Mouse (Mus musculus) liver, adult 2 months (tissue): ENCODE measurements around the gene Faf1. TPM values are rescaled to one million over a fixed set of nuclear protein-coding genes. Genes with fewer than 3 reads are reported as not detected.

ENCODE experiments used
- DNase-seq: peaks from one replicate; pipeline ENCODE4 v3.0.0-alpha.2; 2011; ENCODE audit warnings: low read depth, low spot score; ENCODE audit errors: extremely low read depth
- H3K27ac ChIP-seq: fragments of 200-500 bp; replicated peaks from 2 replicates; pipeline ENCODE4 v1.5.1; 2012; ENCODE audit warnings: low read depth, mild to moderate bottlenecking, control low read depth, inconsistent platforms, low read length; ENCODE audit not compliant: insufficient read depth
- H3K27me3 ChIP-seq: fragments of 200-500 bp; 2 replicates; pipeline ENCODE4 v1.6.1; 2012; ENCODE audit warnings: mild to moderate bottlenecking, moderate library complexity, low read length, inconsistent platforms; ENCODE audit not compliant: control insufficient read depth, insufficient read depth
- H3K36me3 ChIP-seq: fragments of 200-500 bp; 2 replicates; pipeline ENCODE4 v1.6.1; 2012; ENCODE audit warnings: low read length, inconsistent platforms; ENCODE audit not compliant: control insufficient read depth, insufficient read depth
- H3K4me1 ChIP-seq: fragments of 200-500 bp; 2 replicates; pipeline ENCODE4 v1.6.1; 2011; ENCODE audit warnings: low read length; ENCODE audit not compliant: control insufficient read depth, insufficient read depth
- H3K4me3 ChIP-seq: fragments of 200-500 bp; 2 replicates; pipeline ENCODE4 v1.5.1; 2011; ENCODE audit warnings: low read depth, mild to moderate bottlenecking, control low read depth, low read length, moderate library complexity; ENCODE audit not compliant: insufficient read depth
- H3K79me2 ChIP-seq: fragments of 200-500 bp; 2 replicates; pipeline ENCODE4 v1.6.1; 2012; ENCODE audit warnings: inconsistent platforms, mild to moderate bottlenecking, low read length, moderate library complexity; ENCODE audit not compliant: control insufficient read depth, insufficient read depth
- H3K9ac ChIP-seq: fragments of 200-500 bp; 2 replicates; pipeline ENCODE4 v1.6.1; 2012; ENCODE audit warnings: low read depth, mild to moderate bottlenecking, control low read depth, inconsistent platforms, low read length
- CTCF ChIP-seq: fragments of 200-500 bp; IDR thresholded peaks from 2 replicates; pipeline ENCODE4 v1.5.1; 2011; ENCODE audit warnings: low read depth, low read length, control low read depth
- POLR2A ChIP-seq: fragments of 200-500 bp; IDR thresholded peaks from 2 replicates; pipeline ENCODE4 v1.6.1; 2011; ENCODE audit warnings: low read length, control low read depth; ENCODE audit not compliant: insufficient read depth; ENCODE audit errors: extremely low read depth
- WGBS: fragments of 180-500 bp; shearing (Covaris S2); methylation state at CpG from one replicate; pipeline ENCODE4 v1.1.7; 2018; 5-methylcytosine and 5-hydroxymethylcytosine counted together
- polyA plus RNA-seq: library from polyadenylated mRNA; depleted of rRNA; stranded (reverse); fragments of >200 nt; gene quantifications from 2 replicates; pipeline ENCODE4 v1.2.3, GENCODE M21; 2012; rRNA removed
- total RNA-seq: library from RNA; depleted of rRNA; stranded (reverse); fragments of >200 nt; gene quantifications from 2 replicates; pipeline ENCODE4 v1.2.3, GENCODE M21; 2014; rRNA removed

The Faf1 gene
- total RNA-seq = 21.6 and 21.7 TPM in 2 replicates
- polyA plus RNA-seq = 4.7 and 4.8 TPM in 2 replicates

DNA sequence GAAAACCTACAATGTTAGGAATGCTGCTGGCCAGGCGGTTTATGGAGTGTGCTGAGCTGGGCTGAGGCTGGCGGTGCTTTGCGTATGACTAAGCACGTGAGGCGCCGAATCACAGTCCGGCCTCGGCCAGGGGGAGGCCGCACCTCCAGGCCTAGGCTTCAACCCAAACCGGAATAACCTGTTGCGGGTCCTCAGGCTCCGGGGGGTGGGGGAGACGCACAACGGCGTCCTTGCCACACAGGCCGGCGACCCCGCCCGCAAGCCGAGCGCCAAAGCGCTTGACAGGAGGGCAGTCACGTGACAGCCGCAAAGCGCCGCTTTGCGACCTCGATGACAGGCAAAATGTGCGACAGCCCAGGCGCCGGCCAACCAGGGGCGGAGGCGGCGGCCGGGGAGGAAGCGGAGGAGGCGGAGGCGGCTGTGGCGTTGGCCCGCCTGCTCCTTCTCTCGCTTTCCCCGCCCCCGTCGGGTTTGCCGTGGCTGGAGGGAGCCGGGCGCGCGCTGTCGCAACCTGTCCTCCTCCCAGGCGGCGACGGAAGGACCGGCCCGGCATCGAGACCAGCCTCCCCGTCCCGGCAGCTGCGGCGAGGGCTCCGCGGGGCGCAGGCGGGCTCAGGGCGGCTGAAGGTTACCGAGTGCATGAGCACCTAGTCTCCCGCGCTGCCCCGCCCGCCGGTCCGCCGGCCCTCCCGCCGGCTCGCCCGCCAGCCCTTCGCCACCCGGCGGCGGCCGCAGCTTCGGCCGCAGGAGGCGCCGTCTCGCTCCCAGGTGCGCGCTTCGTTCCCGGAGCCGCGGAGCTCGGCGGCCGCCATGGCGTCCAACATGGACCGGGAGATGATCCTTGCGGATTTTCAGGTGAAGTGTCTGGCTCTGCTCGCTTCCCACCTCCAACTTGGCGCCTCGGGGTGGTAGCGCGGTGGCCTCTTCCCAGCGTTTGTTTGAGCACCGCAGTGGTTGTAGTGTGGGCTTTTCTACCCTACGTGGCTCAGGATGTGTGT is at the start of gene Faf1:
Faf1 (plus strand) TSS at position 371 of the 998 bp plus-strand sequence.
- Histone ChIP-seq H3K27me3 (no peaks in the 10 kb centered on the region), H3K4me1 (peaks cover 4% of the 10 kb centered on the region; the same call in 1 of the 2 replicates), H3K9ac (peak within 1 kb of the TSS; percentile 82), H3K36me3 (no peaks in the 10 kb centered on the region), H3K79me2 (peaks cover 5% of the 10 kb centered on the region; the same call in 1 of the 2 replicates), H3K4me3 (peak within 1 kb of the TSS; percentile 85), H3K27ac (peak within 1 kb of the TSS; percentile 79)
- under 1% methylated on average over 106 of the region's 107 CpGs for WGBS
- peak; percentile 91 for DNase-seq
- TF ChIP-seq CTCF (peak; percentile 50; the same call in 1 of the 2 replicates), POLR2A (peak; percentile 84)

DNA sequence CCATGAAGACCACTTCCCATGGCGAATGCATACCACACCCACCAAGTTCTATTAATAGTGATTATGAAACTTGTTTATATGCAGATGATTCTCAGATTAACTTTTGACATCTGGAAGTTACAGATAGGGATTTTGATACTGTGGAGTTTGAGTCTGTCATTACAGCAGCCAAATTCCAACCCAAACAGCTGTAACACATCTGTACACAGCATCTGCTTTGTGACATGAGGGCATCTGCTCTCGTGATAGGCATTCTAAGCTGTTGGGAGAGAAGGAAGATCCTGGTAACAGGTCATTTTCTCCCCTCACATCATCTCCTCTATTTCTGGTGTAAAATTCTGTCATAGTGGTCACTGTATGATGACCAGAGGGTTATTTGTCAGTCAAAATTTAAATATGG is 46.2 kb upstream of the Faf1 start:
- Histone ChIP-seq H3K27ac (no peak overlapping the region), H3K27me3 (no peaks in the 10 kb centered on the region), H3K4me3 (no peak overlapping the region), H3K79me2 (no peaks in the 10 kb centered on the region), H3K4me1 (no peaks in the 10 kb centered on the region), H3K36me3 (no peaks in the 10 kb centered on the region), H3K9ac (no peak overlapping the region)
- TF ChIP-seq CTCF (no peak), POLR2A (no peak)
- WGBS = 75% methylated on average over 2 of the region's 2 CpGs
- DNase-seq = no peak

DNA sequence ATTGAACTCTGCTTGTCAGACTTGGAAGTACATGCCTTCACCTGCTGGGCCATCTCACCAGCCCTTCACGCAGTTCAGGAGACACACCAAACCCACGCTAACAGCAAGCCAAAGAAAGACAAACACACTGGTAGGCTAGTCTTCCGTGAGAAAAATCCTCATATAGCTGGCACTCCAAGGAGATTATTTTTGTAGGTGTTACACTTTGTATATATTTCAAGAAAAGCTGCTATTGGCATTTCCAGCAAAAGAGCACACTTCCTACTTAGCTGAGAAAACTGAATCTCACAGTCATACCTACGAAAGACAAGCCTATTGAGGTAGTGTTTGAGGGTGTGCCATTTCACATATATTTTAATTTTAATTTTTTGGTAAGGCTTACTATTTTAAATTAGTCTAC is 45.4 kb upstream of the Faf1 start:
- no peak overlapping the region for H3K4me3 ChIP-seq
- no peaks in the 10 kb centered on the region for H3K4me1 ChIP-seq
- DNase-seq = no peak
- no peaks in the 10 kb centered on the region for H3K36me3 ChIP-seq
- no peaks in the 10 kb centered on the region for H3K27me3 ChIP-seq
- no peak overlapping the region for H3K9ac ChIP-seq
- H3K79me2 ChIP-seq = no peaks in the 10 kb centered on the region
- TF ChIP-seq CTCF (no peak), POLR2A (no peak)
- H3K27ac ChIP-seq = no peak overlapping the region
- 83% methylated on average over 4 of the region's 4 CpGs for WGBS

DNA sequence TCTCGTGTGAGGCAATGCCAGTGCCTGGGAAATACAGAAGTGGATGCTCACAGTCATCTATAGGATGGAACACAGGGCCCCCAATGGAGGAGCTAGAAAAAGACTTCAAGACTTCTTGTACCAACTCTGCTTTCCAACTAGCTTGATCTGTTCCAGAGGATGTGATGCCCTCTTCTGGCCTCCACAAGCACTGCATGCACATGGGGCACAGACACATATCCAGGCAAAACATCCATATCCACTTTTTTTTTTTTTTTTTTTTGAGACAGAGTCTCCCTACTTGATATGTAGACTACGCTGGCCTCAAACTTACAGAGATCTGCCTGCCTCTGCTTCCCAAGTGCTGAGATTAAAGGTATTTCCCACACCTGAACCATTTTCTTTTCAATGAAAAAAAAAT is 41.4 kb upstream of the Faf1 start:
- Histone ChIP-seq H3K4me3 (no peak overlapping the region), H3K27me3 (no peaks in the 10 kb centered on the region), H3K9ac (no peak overlapping the region), H3K36me3 (no peaks in the 10 kb centered on the region), H3K79me2 (no peaks in the 10 kb centered on the region), H3K27ac (no peak overlapping the region), H3K4me1 (0 out of 2 replicates have a peak, but pooled peaks cover under 1% of the 10 kb centered on the region)
- no peak for TF ChIP-seq POLR2A
- peak; percentile 42; the same call in 1 of the 2 replicates for TF ChIP-seq CTCF
- WGBS = 98% methylated on average over 2 of the region's 2 CpGs
- no peak for DNase-seq

DNA sequence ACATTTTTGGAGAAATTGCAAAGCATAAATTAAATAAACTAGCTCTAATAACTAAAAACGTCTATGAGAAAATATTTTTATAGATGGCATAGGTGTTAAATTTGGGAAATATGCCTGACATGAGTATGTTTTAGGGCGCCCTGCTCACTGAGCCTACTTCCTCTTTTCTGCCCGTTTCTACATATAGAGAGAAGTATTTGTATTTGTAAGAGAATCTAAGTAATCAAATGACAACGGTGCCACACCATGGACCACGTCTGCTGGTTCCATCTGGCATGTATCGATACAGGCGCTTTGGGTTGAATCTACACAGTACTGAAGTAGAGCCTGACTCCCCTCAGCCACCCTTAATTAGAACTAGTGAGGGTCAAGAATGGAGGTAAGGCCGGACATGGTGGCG is 37.0 kb upstream of the Faf1 start:
- Histone ChIP-seq H3K27ac (no peak overlapping the region), H3K9ac (no peak overlapping the region), H3K36me3 (no peaks in the 10 kb centered on the region), H3K4me3 (no peak overlapping the region), H3K27me3 (no peaks in the 10 kb centered on the region), H3K4me1 (peaks cover 15% of the 10 kb centered on the region), H3K79me2 (no peaks in the 10 kb centered on the region)
- no peak for DNase-seq
- no peak for TF ChIP-seq POLR2A
- no peak for TF ChIP-seq CTCF
- 91% methylated on average over 9 of the region's 9 CpGs for whole genome bisulfite sequencing
